Mouse (Mus musculus) CD4-positive, CD25-positive, alpha-beta regulatory T cell, adult 9 weeks (primary cell): ENCODE measurements around the gene Wdr74. TPM values are rescaled to one million over a fixed set of nuclear protein-coding genes. Genes with fewer than 3 reads are reported as not detected.

Experiments
- polyA plus RNA-seq: library from polyadenylated mRNA; unstranded; fragments of 100-300 nt; shearing (Covaris generic); gene quantifications from one replicate; pipeline ENCODE4 v1.2.1, GENCODE M21; 2017

The Wdr74 gene
- polyA plus RNA-seq: 107 TPM

DNA sequence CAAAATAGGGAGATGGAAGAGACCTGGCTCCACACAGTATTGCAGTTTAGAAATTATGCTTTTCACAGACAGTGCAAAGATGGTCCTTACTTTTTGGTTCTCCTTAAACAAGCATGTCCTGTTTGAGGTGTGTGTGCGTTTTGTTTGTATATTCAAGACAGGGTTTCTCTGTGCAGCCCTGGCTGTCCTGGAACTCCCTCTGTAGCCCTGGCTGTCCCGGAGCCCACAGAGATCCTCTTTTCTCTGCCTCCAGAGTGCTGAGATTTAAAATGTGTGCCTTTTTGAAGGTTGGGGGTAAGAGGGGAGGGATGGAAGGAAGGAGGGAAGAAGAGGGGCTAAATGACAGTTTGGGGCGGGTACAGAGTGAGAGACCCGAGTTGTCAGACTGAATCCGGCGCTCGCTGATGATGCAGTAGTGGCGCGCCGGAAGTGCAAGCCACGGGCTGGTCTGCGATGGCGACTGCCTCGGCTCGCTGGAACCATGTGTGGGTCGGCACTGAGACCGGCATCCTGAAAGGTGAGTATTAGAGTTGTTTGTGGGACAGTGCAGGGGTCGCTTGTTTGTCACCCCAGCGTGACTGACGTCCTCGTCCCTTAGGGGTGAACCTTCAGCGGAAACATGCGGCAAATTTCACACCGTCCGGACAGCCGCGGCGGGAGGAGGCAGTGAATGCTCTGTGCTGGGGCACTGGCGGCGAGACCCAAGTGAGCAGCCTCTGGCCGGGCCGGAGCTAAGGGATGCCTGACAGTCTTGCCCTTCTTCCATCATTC is at the start of gene Wdr74:
Gene Wdr74, plus strand, starts transcription at position 439 of the 771 bp plus-strand sequence.

DNA sequence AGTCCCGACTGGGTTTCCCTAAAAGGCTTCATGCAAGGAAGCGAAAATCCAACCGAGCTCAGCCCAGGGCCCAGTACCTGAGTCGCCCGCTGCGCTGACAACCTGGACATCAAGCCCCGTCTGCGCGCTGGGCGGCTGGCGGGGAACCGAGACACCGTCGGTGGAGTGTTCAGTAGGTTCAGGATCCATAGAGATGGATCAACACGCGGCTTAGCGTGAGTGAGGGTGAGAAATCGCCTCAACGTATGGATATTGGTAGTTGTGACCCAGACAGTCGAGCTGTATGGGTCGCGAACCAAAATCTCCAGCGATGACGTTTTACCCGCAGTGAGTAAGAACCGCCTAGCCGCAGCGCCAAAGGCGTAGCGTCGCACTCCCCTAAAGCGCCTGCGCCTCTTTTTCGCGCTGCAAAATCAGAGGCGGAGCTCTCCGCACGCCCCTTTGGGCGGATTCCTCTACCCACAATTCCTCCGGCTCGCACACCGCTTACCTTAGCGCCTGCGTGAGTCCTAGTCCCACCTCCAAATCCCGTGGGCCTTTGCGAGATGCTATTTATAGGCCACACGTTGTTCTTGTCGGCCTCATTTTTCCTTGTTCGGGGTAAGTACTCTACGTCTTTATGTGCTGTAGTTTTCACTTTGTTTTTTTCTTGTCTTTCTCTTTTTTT is 12.6 kb upstream of the Wdr74 start, which contains the start of gene Slc3a2:
Gene Slc3a2, minus strand, starts transcription at position 463 of the 667 bp plus-strand sequence.

DNA sequence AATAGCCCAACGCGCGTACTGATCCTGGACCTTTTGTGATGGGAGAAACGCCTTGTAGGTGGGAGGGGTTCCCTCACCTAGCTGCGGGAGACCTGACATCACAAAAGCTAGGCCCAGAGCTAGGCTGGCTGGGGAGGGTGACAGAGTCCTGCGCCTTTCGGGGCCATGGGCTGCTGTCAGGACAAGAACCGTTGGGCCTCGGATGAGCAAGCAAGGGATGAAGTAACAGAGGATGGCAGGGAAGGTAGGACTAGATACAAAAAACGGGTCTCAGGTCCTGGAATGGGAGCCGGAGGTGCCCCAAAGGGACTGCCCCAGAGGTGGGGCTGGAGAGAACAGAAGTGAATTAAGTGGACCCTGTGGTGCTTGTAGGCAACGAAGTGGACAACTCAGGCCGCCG is 5.0 kb downstream of the Wdr74 start, which contains the start of gene 1700092M07Rik:
Gene 1700092M07Rik, plus strand, starts transcription at position 116 of the 400 bp plus-strand sequence.

GRCm38 (mm10) chr19:8741243-8741869 is 5.7 kb downstream of the Wdr74 start, which contains the start of gene Stx5a:
Gene Stx5a (plus strand): TSS chr19:8741413.

GRCm38 (mm10) chr19:8756635-8757387 is 21.2 kb downstream of the Wdr74 start, which contains the start of gene Nxf1:
Gene Nxf1 (plus strand): TSS chr19:8757073.

GRCm38 (mm10) chr19:8770567-8771270 is 35.1 kb downstream of the Wdr74 start, which contains the start of gene Tmem223:
Gene Tmem223 (plus strand): TSS chr19:8770996.

DNA sequence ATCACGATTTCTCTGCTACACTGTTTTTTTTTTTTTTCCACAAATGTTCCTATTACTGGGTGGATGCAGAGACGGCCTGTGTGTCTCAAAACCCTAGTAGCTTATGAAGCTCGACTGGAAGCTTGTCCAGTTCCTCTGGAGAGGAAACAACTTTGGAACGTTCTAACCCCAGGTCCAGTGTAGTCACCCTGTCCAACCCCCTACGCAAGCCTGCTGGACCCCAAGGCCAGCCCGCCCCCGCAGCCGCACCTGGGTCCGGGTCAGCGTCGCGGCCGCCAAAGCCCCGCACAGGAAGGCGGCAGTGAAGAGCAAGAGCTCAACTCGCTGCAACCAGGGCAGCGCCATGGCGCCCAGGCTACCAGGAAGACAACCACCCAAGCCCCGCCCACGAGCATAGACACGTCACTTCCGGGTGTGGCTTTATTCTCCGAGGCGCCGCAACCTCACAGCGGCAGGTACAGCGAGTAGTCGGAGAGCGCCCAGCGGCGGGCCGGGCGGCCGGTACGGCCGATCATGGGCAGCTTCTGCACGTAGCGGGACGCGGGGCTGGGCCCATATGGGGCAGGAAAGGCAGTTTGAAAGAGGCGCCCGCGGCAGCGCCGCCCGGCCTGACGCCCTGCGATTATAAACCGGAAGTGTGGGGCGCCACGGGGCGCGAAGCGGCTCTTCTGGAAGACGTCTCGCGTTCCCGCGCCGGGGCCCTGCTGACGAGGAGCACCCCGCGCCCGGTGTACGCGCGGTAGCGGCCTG is 38.6 kb downstream of the Wdr74 start, which contains the start of gene Tmem179b:
Gene Tmem179b, minus strand, starts transcription at position 382 of the 750 bp plus-strand sequence.

GRCm38 (mm10) chr19:8786008-8786781 is 50.6 kb downstream of the Wdr74 start, which contains the start of gene Taf6l:
Gene Taf6l (minus strand): TSS chr19:8786417.

Other genes starting within 250 kb of the Wdr74 start
- not detected for gene Slc22a8, start 144.6 kb upstream of the Wdr74 start, polyA plus RNA-seq
- gene Slc22a6, start 117.8 kb upstream of the Wdr74 start, polyA plus RNA-seq: not detected
- gene Chrm1, start 72.0 kb upstream of the Wdr74 start, polyA plus RNA-seq: not detected
- gene Slc3a2, start 12.5 kb upstream of the Wdr74 start, polyA plus RNA-seq: 89.7 TPM
- gene 1700092M07Rik, start 4.9 kb downstream of the Wdr74 start, polyA plus RNA-seq: 1.3 TPM
- gene Stx5a, start 5.6 kb downstream of the Wdr74 start, polyA plus RNA-seq: 183 TPM
- 267 TPM for gene Nxf1, start 21.2 kb downstream of the Wdr74 start, polyA plus RNA-seq
- gene Tmem223, start 35.2 kb downstream of the Wdr74 start, polyA plus RNA-seq: 114 TPM
- 189 TPM for gene Tmem179b, start 38.6 kb downstream of the Wdr74 start, polyA plus RNA-seq
- 4.1 TPM for gene Taf6l, start 50.6 kb downstream of the Wdr74 start, polyA plus RNA-seq
- 194 TPM for gene Polr2g, start 62.8 kb downstream of the Wdr74 start, polyA plus RNA-seq
- 4.8 TPM for gene Zbtb3, start 66.7 kb downstream of the Wdr74 start, polyA plus RNA-seq
- 52.7 TPM for gene Ttc9c, start 83.5 kb downstream of the Wdr74 start, polyA plus RNA-seq
- gene Hnrnpul2, start 84.2 kb downstream of the Wdr74 start, polyA plus RNA-seq: 5.2 TPM
- not detected for gene AC129217.1, start 93.9 kb downstream of the Wdr74 start, polyA plus RNA-seq
- gene Bscl2, start 101.6 kb downstream of the Wdr74 start, polyA plus RNA-seq: 120 TPM
- 0.36 TPM for gene Gng3, start 103.4 kb downstream of the Wdr74 start, polyA plus RNA-seq
- gene Lrrn4cl, start 114.9 kb downstream of the Wdr74 start, polyA plus RNA-seq: 0.11 TPM
- gene Ubxn1, start 135.7 kb downstream of the Wdr74 start, polyA plus RNA-seq: 163 TPM
- gene Uqcc3, start 145.1 kb downstream of the Wdr74 start, polyA plus RNA-seq: 103 TPM
- 88.4 TPM for gene Lbhd1, start 147.9 kb downstream of the Wdr74 start, polyA plus RNA-seq
- not detected for gene Gm49403, start 148.1 kb downstream of the Wdr74 start, polyA plus RNA-seq
- 66.5 TPM for gene 1810009A15Rik, start 153.0 kb downstream of the Wdr74 start, polyA plus RNA-seq
- not detected for gene Gm49416, start 153.1 kb downstream of the Wdr74 start, polyA plus RNA-seq
- gene Ints5, start 157.2 kb downstream of the Wdr74 start, polyA plus RNA-seq: 38.9 TPM
- 138 TPM for gene Ganab, start 162.2 kb downstream of the Wdr74 start, polyA plus RNA-seq
- gene B3gat3, start 184.5 kb downstream of the Wdr74 start, polyA plus RNA-seq: 27.6 TPM
- 10.9 TPM for gene Rom1, start 193.5 kb downstream of the Wdr74 start, polyA plus RNA-seq
- 59.8 TPM for gene Eml3, start 193.7 kb downstream of the Wdr74 start, polyA plus RNA-seq
- 130 TPM for gene Mta2, start 206.0 kb downstream of the Wdr74 start, polyA plus RNA-seq
- 49.0 TPM for gene Tut1, start 218.0 kb downstream of the Wdr74 start, polyA plus RNA-seq
- gene Eef1g, start 231.2 kb downstream of the Wdr74 start, polyA plus RNA-seq: 342 TPM